Mouse (Mus musculus) kidney, postnatal 0 days (tissue): ENCODE measurements around the gene Ybx2. TPM values are rescaled to one million over a fixed set of nuclear protein-coding genes. Genes with fewer than 3 reads are reported as not detected.
A peak's percentile ranks its signal among the peaks of the same experiment; 100 is the strongest.

Source experiments
- ATAC-seq: fragments of 200-750 bp; cut with Nextera tagmentation; replicated peaks from 2 replicates; pipeline ENCODE4 v1.8.0; 2017; ENCODE audit warnings: low read depth, moderate number of reproducible peaks, moderate TSS enrichment, moderate library complexity; ENCODE audit not compliant: low FRiP score
- DNase-seq: peaks from one replicate; pipeline ENCODE4 v3.0.0-alpha.2; 2016; ENCODE audit warnings: low spot score
- H3K27ac ChIP-seq: fragments of 300-500 bp; sonication (generic); 2 replicates; pipeline ENCODE4 v1.5.1; 2014; ENCODE audit warnings: mild to moderate bottlenecking
- H3K27me3 ChIP-seq: fragments of 300-500 bp; sonication (generic); 2 replicates; pipeline ENCODE4 v1.6.1; 2014; ENCODE audit warnings: low read length, mixed read lengths; ENCODE audit not compliant: insufficient read depth
- H3K36me3 ChIP-seq: fragments of 300-500 bp; sonication (generic); 2 replicates; pipeline ENCODE4 v1.6.1; 2014; ENCODE audit warnings: low read length, mixed read lengths; ENCODE audit not compliant: insufficient read depth
- H3K4me1 ChIP-seq: fragments of 300-500 bp; sonication (generic); replicated peaks from 2 replicates; pipeline ENCODE4 v1.6.1; 2014; ENCODE audit warnings: antibody characterized with exemption, low read length, mixed read lengths; ENCODE audit not compliant: insufficient read depth
- H3K4me2 ChIP-seq: fragments of 300-500 bp; sonication (generic); 2 replicates; pipeline ENCODE4 v1.6.1; 2014; ENCODE audit warnings: mild to moderate bottlenecking, low read length, moderate library complexity, mixed read lengths
- H3K4me3 ChIP-seq: fragments of 300-500 bp; sonication (generic); replicated peaks from 2 replicates; pipeline ENCODE4 v1.5.1; 2014; ENCODE audit warnings: low read depth, low read length
- H3K9ac ChIP-seq: fragments of 300-500 bp; sonication (generic); 2 replicates; pipeline ENCODE4 v1.6.1; 2014; ENCODE audit warnings: low read depth, low read length
- H3K9me3 ChIP-seq: fragments of 300-500 bp; sonication (generic); replicated peaks from 2 replicates; pipeline ENCODE4 v1.6.1; 2016; ENCODE audit warnings: low read length, inconsistent platforms, mixed read lengths
- CTCF ChIP-seq: IDR thresholded peaks from 2 replicates; pipeline ENCODE4 v1.5.1; 2016; ENCODE audit warnings: antibody characterized with exemption, low read depth, mild to moderate bottlenecking, moderate library complexity
- WGBS: fragments of 180-500 bp; shearing (Covaris S2); extraction: QIAGEN DNeasy Blood & Tissue Kit; methylation state at CpG from one replicate; pipeline ENCODE4 v1.1.7; 2014; 5-methylcytosine and 5-hydroxymethylcytosine counted together
- polyA plus RNA-seq: library from polyadenylated mRNA; unstranded; fragments of >200 nt; fragmentation: Nextera tagmentation; extraction: Ambion mirVana; gene quantifications from 2 replicates; pipeline ENCODE4 v1.2.1, GENCODE M21; 2015

Gene Ybx2
- polyA plus RNA-seq, 1 experiment from 2014 or later = 6.8 TPM

- H3K36me3 ChIP-seq = peaks cover 33% of the 10 kb centered on the region
- 78% methylated on average over 9 of the region's 9 CpGs for WGBS
- ATAC-seq = no peak
- no peak for TF ChIP-seq CTCF
- peak overlapping the region; percentile 92 for H3K4me3 ChIP-seq
- no peaks in the 10 kb centered on the region for H3K27me3 ChIP-seq
- H3K9ac ChIP-seq = peak overlapping the region; percentile 98
- peaks cover 18% of the 10 kb centered on the region for H3K4me1 ChIP-seq
- H3K27ac ChIP-seq = peak overlapping the region; percentile 96
- H3K9me3 ChIP-seq = no peaks in the 10 kb centered on the region
- DNase-seq = no peak
- H3K4me2 ChIP-seq = peak overlapping the region; percentile 71
Observed at GRCm38 (mm10) chr11:69919053-69919452, 16.5 kb upstream of the Ybx2 start.

DNA sequence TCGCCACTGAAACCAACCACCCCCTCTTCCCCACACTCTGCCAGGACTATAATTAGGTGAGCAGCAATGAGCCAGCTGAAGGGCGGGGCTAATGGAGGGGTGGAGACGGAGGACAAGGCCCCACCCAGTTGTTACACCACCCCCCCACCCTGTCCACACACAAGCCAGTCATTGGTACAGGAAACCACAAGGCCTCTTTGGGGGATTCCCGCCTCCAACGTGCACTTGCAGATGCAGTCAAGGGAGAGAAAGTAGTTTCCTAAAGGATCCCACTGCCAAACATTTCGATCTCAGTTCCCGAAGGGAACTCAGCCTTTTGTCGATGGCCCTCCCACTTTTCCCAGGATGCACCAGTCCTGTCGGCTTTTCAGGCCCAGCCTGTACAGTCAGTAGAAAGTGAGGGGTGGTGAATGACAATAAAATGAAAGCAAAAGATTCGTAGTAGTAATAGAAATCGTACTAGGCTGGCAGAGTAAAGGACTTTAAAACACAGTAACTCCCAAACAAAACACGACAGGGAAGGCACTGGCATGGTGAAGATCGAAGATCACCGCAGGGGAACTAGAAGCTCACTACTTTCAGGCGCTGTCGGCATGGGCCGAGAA lies 15.8 kb upstream of the Ybx2 start:
- H3K36me3 ChIP-seq = peaks cover 33% of the 10 kb centered on the region
- ATAC-seq = peak; percentile 27
- 0% methylated on average over 17 of the region's 17 CpGs for WGBS
- H3K4me3 ChIP-seq = peak overlapping the region; percentile 92
- peak overlapping the region; percentile 98 for H3K9ac ChIP-seq
- no peak for TF ChIP-seq CTCF
- DNase-seq = peak; percentile 87
- peak overlapping the region; percentile 71 for H3K4me2 ChIP-seq
- no peaks in the 10 kb centered on the region for H3K27me3 ChIP-seq
- H3K27ac ChIP-seq = peak overlapping the region; percentile 96
- no peaks in the 10 kb centered on the region for H3K9me3 ChIP-seq
- H3K4me1 ChIP-seq = peaks cover 15% of the 10 kb centered on the region

GRCm38 (mm10) chr11:69920266-69921031 lies 15.1 kb upstream of the Ybx2 start:
- no peak for TF ChIP-seq CTCF
- peak overlapping the region; percentile 71 for H3K4me2 ChIP-seq
- ATAC-seq (peak; percentile 37), DNase-seq (peak; percentile 28)
- under 1% methylated on average over 53 of the region's 65 CpGs for WGBS
- H3K27me3 ChIP-seq = no peaks in the 10 kb centered on the region
- peaks cover 31% of the 10 kb centered on the region for H3K36me3 ChIP-seq
- H3K27ac ChIP-seq = peak overlapping the region; percentile 96
- peak overlapping the region; percentile 98 for H3K9ac ChIP-seq
- peak overlapping the region; percentile 92 for H3K4me3 ChIP-seq
- peaks cover 11% of the 10 kb centered on the region for H3K4me1 ChIP-seq
- H3K9me3 ChIP-seq = no peaks in the 10 kb centered on the region

DNA sequence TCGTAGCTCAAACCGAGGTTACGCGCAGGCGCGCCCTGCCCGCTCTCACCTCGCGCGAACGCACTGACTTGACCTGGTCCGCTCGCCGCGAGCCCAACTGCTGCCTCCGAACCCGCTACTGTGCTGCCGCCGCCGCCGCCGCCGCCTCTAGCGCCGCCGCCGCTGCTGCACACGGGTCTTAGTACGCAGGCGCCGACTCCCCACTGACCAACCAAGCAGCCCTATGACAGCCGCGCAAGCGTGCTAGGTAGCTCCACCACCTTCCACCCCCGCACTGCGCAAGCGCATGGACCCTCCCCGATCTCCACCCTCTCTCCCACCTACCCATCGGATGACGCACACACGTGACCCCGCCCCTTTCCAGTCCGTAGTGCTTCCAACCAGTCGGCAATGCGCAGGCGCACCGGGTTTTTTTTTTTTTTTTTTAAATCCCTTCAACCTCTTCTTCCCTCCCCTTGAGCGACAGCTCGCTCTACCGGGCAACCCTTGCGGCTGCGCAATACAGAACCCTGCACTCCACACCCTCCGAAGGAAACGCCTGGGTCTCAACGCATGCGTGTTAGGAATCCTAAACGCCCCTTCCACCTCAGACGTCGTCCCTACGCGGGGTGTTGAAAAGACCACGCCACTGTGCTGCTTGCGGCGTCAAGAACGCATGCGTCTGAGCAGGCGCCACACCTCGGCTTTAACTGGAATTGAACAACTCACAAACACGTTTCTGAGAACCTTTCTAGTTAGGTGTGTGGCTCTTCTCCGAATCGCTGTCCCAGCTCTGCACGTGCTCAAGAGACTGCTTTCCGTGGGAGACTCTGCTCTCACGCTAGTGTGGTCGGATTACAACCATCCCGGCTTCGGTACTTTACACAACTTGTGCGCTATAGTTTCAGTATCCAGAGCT lies 14.2 kb upstream of the Ybx2 start, which contains the start of gene Eif5a:
Gene Eif5a (minus strand): TSS at position 845 of the 898 bp plus-strand sequence.
- under 1% methylated on average over 75 of the region's 78 CpGs for WGBS
- peaks cover 11% of the 10 kb centered on the region for H3K4me1 ChIP-seq
- no peaks in the 10 kb centered on the region for H3K27me3 ChIP-seq
- H3K27ac ChIP-seq = peak within 1 kb of the TSS; percentile 96
- H3K4me2 ChIP-seq = peak within 1 kb of the TSS; percentile 71
- H3K9me3 ChIP-seq = no peaks in the 10 kb centered on the region
- H3K4me3 ChIP-seq = peak within 1 kb of the TSS; percentile 92
- DNase-seq = peak; percentile 100
- ATAC-seq = peak; percentile 93
- TF ChIP-seq CTCF = peak; percentile 71
- H3K36me3 ChIP-seq = peaks cover 22% of the 10 kb centered on the region
- H3K9ac ChIP-seq = peak within 1 kb of the TSS; percentile 98

DNA sequence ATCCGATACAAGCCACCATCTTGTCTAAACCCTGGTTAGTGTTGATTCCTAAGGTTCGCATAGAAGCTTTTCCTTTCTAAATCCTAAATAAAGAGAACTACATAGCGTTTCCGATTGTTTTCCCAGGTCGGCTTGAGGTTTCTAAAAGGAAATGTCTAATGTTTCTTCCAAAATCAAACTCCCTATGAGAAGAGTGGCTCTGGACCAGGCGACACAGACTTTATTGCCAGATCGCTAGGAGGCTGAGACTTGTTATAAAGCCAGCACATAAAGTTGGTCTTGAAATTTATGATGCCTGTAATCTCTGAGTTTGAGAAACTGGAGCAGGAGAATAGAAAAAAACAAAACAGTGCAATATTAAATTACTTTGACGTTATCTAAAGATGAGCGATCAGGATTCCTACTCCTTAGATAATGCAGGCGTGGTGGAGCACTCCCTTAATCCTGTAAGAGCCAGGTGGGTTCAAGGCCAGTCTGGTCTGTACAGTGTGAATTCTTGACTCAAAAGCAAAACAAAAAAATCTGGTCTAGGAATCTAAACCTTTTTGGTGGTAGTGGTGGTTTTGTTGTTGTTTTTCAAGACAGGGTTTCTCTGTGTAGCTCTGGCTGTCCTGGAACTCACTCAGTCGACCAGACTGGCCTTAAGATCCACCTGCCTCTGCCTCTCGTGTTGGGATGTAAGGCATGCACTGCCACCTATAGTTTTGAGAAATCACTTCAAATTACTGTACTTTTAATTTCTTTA lies 13.4 kb upstream of the Ybx2 start:
- WGBS = 2% methylated on average over 12 of the region's 12 CpGs
- peaks cover 11% of the 10 kb centered on the region for H3K4me1 ChIP-seq
- H3K9me3 ChIP-seq = no peaks in the 10 kb centered on the region
- H3K27ac ChIP-seq = peak overlapping the region; percentile 95
- H3K4me3 ChIP-seq = peak overlapping the region; percentile 47
- TF ChIP-seq CTCF = peak; percentile 44
- no peak for ATAC-seq
- peaks cover 17% of the 10 kb centered on the region for H3K36me3 ChIP-seq
- peak overlapping the region; percentile 66 for H3K9ac ChIP-seq
- H3K4me2 ChIP-seq = peak overlapping the region; percentile 64
- DNase-seq = peak; percentile 71
- no peaks in the 10 kb centered on the region for H3K27me3 ChIP-seq
